Mouse (Mus musculus) myocyte (in vitro differentiated cells): ENCODE measurements at regions not wholly inside any gene's neighbourhood (a gene's known extent, or its start where the extent isn't known, plus 50 kb on each side); places are given as distances from the start of the nearest gene placed in this dataset.

Experiments
- H3K27me3 ChIP-seq: one replicate; pipeline ENCODE4 v1.6.1; 2011; ENCODE audit not compliant: control insufficient read depth, insufficient read depth, insufficient read length
- H3K36me3 ChIP-seq: one replicate; pipeline ENCODE4 v1.6.1; 2011; ENCODE audit not compliant: control insufficient read depth, insufficient read depth
- H3K4me2 ChIP-seq: one replicate; pipeline ENCODE4 v1.6.1; 2011; ENCODE audit warnings: low read depth, control low read depth
- H3K4me3 ChIP-seq: one replicate; pipeline ENCODE4 v1.5.1; 2011; ENCODE audit warnings: mild to moderate bottlenecking, control low read depth, moderate library complexity
- H3K79me2 ChIP-seq: one replicate; pipeline ENCODE4 v1.6.1; 2011; ENCODE audit not compliant: control insufficient read depth, insufficient read depth
- H3ac ChIP-seq: one replicate; pipeline ENCODE4 v1.6.1; 2011; ENCODE audit not compliant: control insufficient read depth, insufficient read length
- CEBPB ChIP-seq: IDR thresholded peaks from 2 replicates; pipeline ENCODE4 v1.6.1; 2011; ENCODE audit warnings: mild to moderate bottlenecking, moderate library complexity; ENCODE audit not compliant: poor library complexity, insufficient read depth, severe bottlenecking
- E2F4 ChIP-seq: IDR thresholded peaks from one replicate; pipeline ENCODE4 v1.6.1; 2011; ENCODE audit warnings: mild to moderate bottlenecking, control low read depth, moderate library complexity; ENCODE audit not compliant: insufficient read depth
- MAX ChIP-seq: IDR thresholded peaks from one replicate; pipeline ENCODE4 v1.6.1; 2011; ENCODE audit warnings: low read depth, mild to moderate bottlenecking, control low read depth
- MYOD1 ChIP-seq, 3 experiments: IDR thresholded peaks; one replicate each; pipeline ENCODE4 v1.6.1; 2011; ENCODE audit warnings: control low read depth in 2 of 3, low read depth in 2 of 3, mild to moderate bottlenecking in 2 of 3, moderate library complexity in 1 of 3; ENCODE audit not compliant: insufficient read length in 2 of 3, control insufficient read depth in 1 of 3
- MYOG ChIP-seq, 3 experiments: IDR thresholded peaks; one replicate each; pipeline ENCODE4 v1.6.1; 2011; ENCODE audit warnings: control low read depth in 2 of 3, low read depth in 2 of 3, mild to moderate bottlenecking in 2 of 3; ENCODE audit not compliant: insufficient read length in 2 of 3, control insufficient read depth in 1 of 3, insufficient read depth in 1 of 3
- POLR2A ChIP-seq: IDR thresholded peaks from one replicate; pipeline ENCODE4 v1.6.1; 2011; ENCODE audit warnings: low read depth, mild to moderate bottlenecking, control low read depth, moderate library complexity; ENCODE audit not compliant: insufficient read length
- POLR2AphosphoS2 ChIP-seq: IDR thresholded peaks from one replicate; pipeline ENCODE4 v1.6.1; 2011; ENCODE audit warnings: low read depth, control low read depth; ENCODE audit not compliant: insufficient read length
- REST ChIP-seq: IDR thresholded peaks from one replicate; pipeline ENCODE4 v1.6.1; 2011; ENCODE audit warnings: mild to moderate bottlenecking, control low read depth, moderate library complexity; ENCODE audit not compliant: insufficient read depth, insufficient read length
- SRF ChIP-seq: IDR thresholded peaks from one replicate; pipeline ENCODE4 v1.6.1; 2011; ENCODE audit warnings: low read depth; ENCODE audit not compliant: control insufficient read depth, insufficient read length
- TCF12 ChIP-seq: IDR thresholded peaks from one replicate; pipeline ENCODE4 v1.6.1; 2011; ENCODE audit warnings: mild to moderate bottlenecking, control low read depth; ENCODE audit not compliant: poor library complexity, insufficient read depth, severe bottlenecking
- TCF3 ChIP-seq: IDR thresholded peaks from one replicate; pipeline ENCODE4 v1.6.1; 2011; ENCODE audit warnings: low read depth, control low read depth; ENCODE audit not compliant: insufficient read length
- USF1 ChIP-seq: IDR thresholded peaks from one replicate; pipeline ENCODE4 v1.6.1; 2011; ENCODE audit warnings: low read depth, mild to moderate bottlenecking, control low read depth, moderate library complexity

DNA sequence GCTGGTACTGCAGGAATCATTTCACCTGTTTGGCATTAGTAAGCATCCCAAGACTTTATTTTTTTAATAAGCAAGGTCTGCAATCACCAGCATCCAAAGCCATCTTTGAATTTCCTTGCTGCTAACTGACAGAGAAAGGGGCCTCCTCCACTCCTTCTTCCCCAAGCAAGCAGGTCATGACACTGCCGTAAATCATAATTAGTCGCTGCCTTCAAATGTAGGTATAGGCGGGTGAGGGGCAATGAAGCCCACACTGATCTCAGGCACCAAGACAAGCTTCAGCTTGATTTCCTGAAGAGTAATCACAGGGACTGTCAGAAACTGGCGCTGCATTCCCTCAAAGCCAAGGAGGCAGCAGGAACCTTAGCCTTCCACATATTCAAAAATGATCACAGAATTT, 73.3 kb upstream of the Ptprt start:
- Histone ChIP-seq H3K4me2 (no peak overlapping the region), H3K79me2 (no peaks in the 10 kb centered on the region), H3K27me3 (no peaks in the 10 kb centered on the region), H3ac (no peak overlapping the region), H3K36me3 (no peaks in the 10 kb centered on the region), H3K4me3 (no peak overlapping the region)
- TF ChIP-seq POLR2AphosphoS2 (no peak), MYOG (IDR thresholded peaks at IDR 0.05; ENCODE audit: control insufficient read depth in 1 of 3, insufficient read depth in 1 of 3, insufficient read length in 2 of 3, low read depth in 2 of 3) (no peak), CEBPB (no peak), REST (no peak), MYOD1 (IDR thresholded peaks at IDR 0.05; ENCODE audit: control insufficient read depth in 1 of 3, insufficient read length in 2 of 3, low read depth in 2 of 3) (no peak), POLR2A (no peak)

DNA sequence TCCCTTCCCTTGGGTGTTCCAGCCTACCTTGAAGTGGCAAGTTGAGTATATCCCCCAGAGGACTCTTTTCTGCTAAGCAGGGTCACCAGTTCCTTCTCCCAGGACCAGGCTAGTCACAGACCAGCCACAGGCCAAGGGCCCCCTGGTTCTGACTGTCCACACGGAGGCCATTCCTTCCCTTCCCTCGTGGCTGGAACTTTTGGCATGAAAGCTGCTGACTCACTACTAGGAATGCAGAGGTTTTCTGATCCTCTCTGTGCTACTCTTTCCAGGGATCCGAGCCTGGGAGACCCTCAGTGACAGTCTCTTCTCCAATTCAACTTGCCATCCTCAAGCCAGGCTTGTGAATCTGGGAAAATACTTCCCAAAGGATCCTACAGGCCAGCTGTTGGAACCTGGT, 59.1 kb upstream of the Ptprt start:
- no peak overlapping the region for H3ac ChIP-seq
- H3K79me2 ChIP-seq, result no peaks in the 10 kb centered on the region
- no peaks in the 10 kb centered on the region for H3K27me3 ChIP-seq
- H3K36me3 ChIP-seq, result no peaks in the 10 kb centered on the region
- TF ChIP-seq CEBPB (no peak), SRF (no peak), TCF3 (no peak), USF1 (no peak), REST (no peak)
- H3K4me2 ChIP-seq, result no peak overlapping the region
- H3K4me3 ChIP-seq, result no peak overlapping the region

DNA sequence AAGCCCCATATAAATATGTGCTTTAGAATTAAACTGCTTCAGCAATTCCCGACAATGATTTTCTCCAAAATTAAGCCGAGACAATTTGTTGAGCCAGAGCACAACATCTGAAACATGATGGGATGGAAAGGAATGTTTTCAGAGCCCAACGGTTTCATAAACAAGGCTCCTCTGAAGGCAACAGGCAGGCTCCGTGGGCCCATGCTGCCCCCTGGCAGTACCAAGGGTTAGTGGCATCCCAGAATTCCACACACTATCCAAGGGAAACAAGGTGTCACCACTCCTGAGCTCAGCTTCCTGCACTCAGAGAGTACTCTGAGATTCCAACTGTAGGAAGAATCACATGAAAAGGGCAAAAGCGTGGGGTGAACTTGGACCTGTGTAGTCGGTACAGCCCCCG, 57.5 kb upstream of the Ptprt start:
- Histone ChIP-seq H3ac (no peak overlapping the region), H3K27me3 (no peaks in the 10 kb centered on the region), H3K79me2 (no peaks in the 10 kb centered on the region), H3K4me3 (no peak overlapping the region), H3K36me3 (no peaks in the 10 kb centered on the region), H3K4me2 (no peak overlapping the region)
- no peak for TF ChIP-seq POLR2AphosphoS2

DNA sequence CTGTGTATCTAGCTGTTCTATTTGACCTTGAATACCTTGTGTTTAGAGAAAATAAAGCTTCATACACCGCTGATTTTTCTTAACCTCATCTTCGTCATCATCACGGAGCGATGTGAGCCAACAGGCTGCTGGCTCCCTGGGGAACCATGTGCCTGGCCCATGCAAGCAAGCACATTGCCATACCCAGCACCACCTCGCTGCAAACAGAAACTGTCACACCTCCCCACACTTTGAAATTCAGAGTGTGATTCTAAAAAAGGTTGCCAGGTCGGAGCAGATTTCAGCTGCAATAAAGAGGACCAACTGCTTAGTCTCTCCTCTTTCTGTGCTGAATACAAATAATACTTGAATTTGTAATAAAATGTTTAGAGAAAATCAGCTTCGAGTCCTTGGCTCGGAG, 54.0 kb upstream of the Ptprt start:
- H3K79me2 ChIP-seq, result no peaks in the 10 kb centered on the region
- TF ChIP-seq MYOG (IDR thresholded peaks at IDR 0.05; ENCODE audit: control insufficient read depth in 1 of 3, insufficient read depth in 1 of 3, insufficient read length in 2 of 3, low read depth in 2 of 3) (no peak), TCF3 (no peak), CEBPB (no peak), USF1 (no peak), TCF12 (no peak), POLR2AphosphoS2 (no peak), SRF (no peak), MYOD1 (IDR thresholded peaks at IDR 0.05; ENCODE audit: control insufficient read depth in 1 of 3, insufficient read length in 2 of 3, low read depth in 2 of 3) (no peak), POLR2A (no peak), MAX (no peak)
- no peak overlapping the region for H3K4me2 ChIP-seq
- H3K27me3 ChIP-seq, result no peaks in the 10 kb centered on the region
- no peaks in the 10 kb centered on the region for H3K36me3 ChIP-seq
- H3ac ChIP-seq, result no peak overlapping the region
- no peak overlapping the region for H3K4me3 ChIP-seq

DNA sequence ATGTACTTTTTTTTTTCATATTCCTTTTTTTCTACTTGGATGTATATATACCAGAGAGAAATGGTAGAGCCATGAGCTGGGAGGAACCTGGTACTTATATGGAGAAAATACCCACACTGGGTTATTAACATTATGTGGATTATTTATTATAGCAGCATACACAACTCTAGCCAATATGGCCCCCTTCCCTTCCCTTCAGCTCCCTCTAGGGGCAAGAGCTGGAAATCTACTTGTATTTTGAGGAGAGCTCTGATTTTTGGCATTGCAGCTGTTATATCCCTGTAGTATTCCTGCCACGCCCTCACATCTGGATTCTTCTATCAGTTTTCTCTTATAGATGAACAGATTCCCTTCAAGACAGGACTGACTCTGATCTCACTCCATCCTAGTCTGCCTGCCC, 52.0 kb upstream of the Ptprt start:
- no peak overlapping the region for H3ac ChIP-seq

DNA sequence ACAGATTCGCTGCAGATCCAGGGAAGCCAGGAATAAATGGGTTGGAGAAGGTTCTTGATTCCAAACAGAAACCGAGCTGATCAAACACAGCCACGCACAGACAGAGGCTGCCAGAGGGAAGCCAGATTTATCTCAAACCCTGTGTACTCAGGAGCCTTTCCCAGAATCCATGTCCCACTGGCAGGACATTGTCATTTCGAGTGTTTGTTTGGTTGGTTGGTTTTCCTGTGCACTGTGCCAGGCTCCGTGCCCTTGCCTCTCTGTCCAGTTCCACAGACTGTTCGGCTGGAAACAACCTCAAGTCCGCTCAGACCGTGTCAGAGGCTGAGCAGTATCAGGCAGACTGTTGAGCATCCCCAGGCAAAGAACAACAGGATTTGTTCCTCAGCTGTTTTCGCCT, 51.4 kb upstream of the Ptprt start:
- H3K4me3 ChIP-seq, result no peak overlapping the region
- H3K79me2 ChIP-seq, result no peaks in the 10 kb centered on the region
- H3K27me3 ChIP-seq, result no peaks in the 10 kb centered on the region
- H3K4me2 ChIP-seq, result no peak overlapping the region
- no peaks in the 10 kb centered on the region for H3K36me3 ChIP-seq
- no peak for TF ChIP-seq MYOD1 (IDR thresholded peaks at IDR 0.05; ENCODE audit: control insufficient read depth in 1 of 3, insufficient read length in 2 of 3, low read depth in 2 of 3)
- no peak for TF ChIP-seq SRF
- no peak for TF ChIP-seq POLR2AphosphoS2
- TF ChIP-seq E2F4, result no peak
- no peak for TF ChIP-seq TCF12
- no peak for TF ChIP-seq POLR2A
- TF ChIP-seq TCF3, result no peak
- no peak for TF ChIP-seq USF1
- TF ChIP-seq MYOG (IDR thresholded peaks at IDR 0.05; ENCODE audit: control insufficient read depth in 1 of 3, insufficient read depth in 1 of 3, insufficient read length in 2 of 3, low read depth in 2 of 3), result no peak
- TF ChIP-seq CEBPB, result no peak
- no peak for TF ChIP-seq MAX
- TF ChIP-seq REST, result no peak
- H3ac ChIP-seq, result no peak overlapping the region

More for the DNA sequence above, 52.0 kb upstream of the Ptprt start:
- no peak for TF ChIP-seq E2F4
- no peak for TF ChIP-seq POLR2A
- no peak for TF ChIP-seq MYOD1 (IDR thresholded peaks at IDR 0.05; ENCODE audit: control insufficient read depth in 1 of 3, insufficient read length in 2 of 3, low read depth in 2 of 3)
- TF ChIP-seq SRF, result no peak
- Histone ChIP-seq H3K4me2 (no peak overlapping the region), H3K4me3 (no peak overlapping the region), H3K27me3 (no peaks in the 10 kb centered on the region), H3K36me3 (no peaks in the 10 kb centered on the region), H3K79me2 (no peaks in the 10 kb centered on the region)
